Mouse (Mus musculus) forebrain, embryonic 16.5 days (tissue): ENCODE measurements around the gene Pdcd2l. TPM values are rescaled to one million over a fixed set of nuclear protein-coding genes. Genes with fewer than 3 reads are reported as not detected.
"Not testable (repeated sequence)": the region's sequence is repeated elsewhere in the genome, so short reads cannot be mapped to it uniquely, and the experiment has no call there.

Source experiments
- ATAC-seq: fragments of 200-750 bp; cut with Nextera tagmentation; 2 replicates; pipeline ENCODE4 v1.8.0; 2017; ENCODE audit warnings: mild to moderate bottlenecking, moderate library complexity
- H3K27ac ChIP-seq: fragments of 300-500 bp; sonication (generic); 2 replicates; pipeline ENCODE4 v1.5.1; 2014; ENCODE audit warnings: low read length, control low read depth
- H3K27me3 ChIP-seq: fragments of 300-500 bp; sonication (generic); replicated peaks from 2 replicates; pipeline ENCODE4 v1.6.1; 2014; ENCODE audit warnings: low read length; ENCODE audit not compliant: control insufficient read depth, insufficient read depth
- H3K36me3 ChIP-seq: fragments of 300-500 bp; sonication (generic); 2 replicates; pipeline ENCODE4 v1.6.1; 2014; ENCODE audit not compliant: control insufficient read depth, insufficient read depth
- H3K4me1 ChIP-seq: fragments of 300-500 bp; sonication (generic); replicated peaks from 2 replicates; pipeline ENCODE4 v1.6.1; 2014; ENCODE audit warnings: low read length; ENCODE audit not compliant: control insufficient read depth, insufficient read depth
- H3K4me2 ChIP-seq: fragments of 300-500 bp; sonication (generic); 2 replicates; pipeline ENCODE4 v1.6.1; 2014; ENCODE audit warnings: mild to moderate bottlenecking, low read length, control low read depth
- H3K4me3 ChIP-seq: fragments of 300-500 bp; sonication (generic); replicated peaks from 2 replicates; pipeline ENCODE4 v1.5.1; 2014; ENCODE audit warnings: mild to moderate bottlenecking, low read length, control low read depth
- H3K9ac ChIP-seq: fragments of 300-500 bp; sonication (generic); replicated peaks from 2 replicates; pipeline ENCODE4 v1.6.1; 2014; ENCODE audit warnings: low read depth, low read length, control low read depth
- H3K9me3 ChIP-seq: fragments of 300-500 bp; sonication (generic); 2 replicates; pipeline ENCODE4 v1.6.1; 2016; ENCODE audit warnings: low read length; ENCODE audit not compliant: control insufficient read depth
- WGBS: fragments of 180-500 bp; shearing (Covaris S2); extraction: QIAGEN DNeasy Blood & Tissue Kit; methylation state at CpG from one replicate; pipeline ENCODE4 v1.1.7; 2014; 5-methylcytosine and 5-hydroxymethylcytosine counted together
- polyA plus RNA-seq: library from polyadenylated mRNA; unstranded; fragments of >200 nt; fragmentation: Nextera tagmentation; extraction: Ambion mirVana; gene quantifications from 2 replicates; pipeline ENCODE4 v1.2.1, GENCODE M21; 2015

The Pdcd2l gene
- polyA plus RNA-seq, 1 experiment from 2014 or later, result 92.6 TPM

GRCm38 (mm10) chr7:34216474-34216873, 20.0 kb upstream of the Pdcd2l start:
- Histone ChIP-seq H3K4me2 (no peak overlapping the region), H3K4me1 (no peaks in the 10 kb centered on the region), H3K9me3 (no peaks in the 10 kb centered on the region), H3K27me3 (no peaks in the 10 kb centered on the region), H3K27ac (no peak overlapping the region), H3K36me3 (peaks cover 20% of the 10 kb centered on the region; the same call in 1 of the 2 replicates), H3K9ac (no peak overlapping the region), H3K4me3 (no peak overlapping the region)
- 91% methylated on average over 10 of the region's 10 CpGs for WGBS
- ATAC-seq, result no peak

- Histone ChIP-seq H3K36me3 (peaks cover 16% of the 10 kb centered on the region; the same call in 1 of the 2 replicates), H3K9me3 (no peaks in the 10 kb centered on the region), H3K4me2 (no peak overlapping the region), H3K4me1 (no peaks in the 10 kb centered on the region), H3K9ac (no peak overlapping the region), H3K27ac (no peak overlapping the region), H3K27me3 (no peaks in the 10 kb centered on the region), H3K4me3 (no peak overlapping the region)
- ATAC-seq, result no peak
- 95% methylated on average over 9 of the region's 9 CpGs for WGBS
These were observed 19.0 kb upstream of the Pdcd2l start for GRCm38 (mm10) chr7:34215481-34215880.

GRCm38 (mm10) chr7:34214644-34215043, 18.2 kb upstream of the Pdcd2l start:
- Histone ChIP-seq H3K4me1 (no peaks in the 10 kb centered on the region), H3K27ac (no peak overlapping the region), H3K4me2 (no peak overlapping the region), H3K36me3 (peaks cover 17% of the 10 kb centered on the region; the same call in 1 of the 2 replicates), H3K27me3 (no peaks in the 10 kb centered on the region), H3K9ac (no peak overlapping the region), H3K9me3 (no peaks in the 10 kb centered on the region), H3K4me3 (no peak overlapping the region)
- WGBS, result 87% methylated on average over 8 of the region's 8 CpGs
- no peak for ATAC-seq

- Histone ChIP-seq H3K4me1 (no peaks in the 10 kb centered on the region), H3K4me2 (no peak overlapping the region), H3K27ac (no peak overlapping the region), H3K27me3 (no peaks in the 10 kb centered on the region), H3K9ac (no peak overlapping the region), H3K36me3 (peaks cover 18% of the 10 kb centered on the region; the same call in 1 of the 2 replicates), H3K9me3 (no peaks in the 10 kb centered on the region), H3K4me3 (no peak overlapping the region)
- ATAC-seq, result no peak
- WGBS, result 93% methylated on average over 7 of the region's 7 CpGs
These were observed 16.8 kb upstream of the Pdcd2l start for GRCm38 (mm10) chr7:34213281-34213680.

GRCm38 (mm10) chr7:34208027-34208745, 11.7 kb upstream of the Pdcd2l start:
- 88% methylated on average over 9 of the region's 9 CpGs for WGBS
- ATAC-seq, result no peak
- Histone ChIP-seq H3K36me3 (peaks cover 23% of the 10 kb centered on the region), H3K27me3 (no peaks in the 10 kb centered on the region), H3K4me3 (no peak overlapping the region), H3K9ac (no peak overlapping the region), H3K9me3 (no peaks in the 10 kb centered on the region), H3K4me2 (no peak overlapping the region), H3K27ac (no peak overlapping the region), H3K4me1 (no peaks in the 10 kb centered on the region)

DNA sequence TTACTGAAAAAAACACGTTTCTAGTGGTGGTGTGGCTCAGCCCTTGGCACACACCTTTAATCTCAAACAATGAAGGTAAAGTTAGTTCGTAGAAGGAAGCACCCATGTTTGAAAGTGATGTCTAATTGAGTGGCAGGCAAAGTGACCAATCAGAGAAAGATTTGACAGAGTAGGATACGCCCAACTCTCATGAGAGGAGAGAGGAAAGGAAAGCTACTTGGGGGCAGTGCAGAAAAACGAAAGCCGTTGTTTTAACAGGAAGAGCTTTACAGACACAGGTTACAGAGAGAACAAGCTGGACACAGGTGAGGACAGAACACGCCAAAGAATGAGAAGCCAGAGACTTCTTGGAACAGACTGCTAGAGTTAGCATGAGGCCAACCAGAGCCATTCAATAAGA, 9.9 kb upstream of the Pdcd2l start:
- H3K4me2 ChIP-seq, result no peak overlapping the region
- 91% methylated on average over 6 of the region's 6 CpGs for WGBS
- H3K36me3 ChIP-seq, result peaks cover 29% of the 10 kb centered on the region
- no peak overlapping the region for H3K9ac ChIP-seq
- no peak overlapping the region for H3K4me3 ChIP-seq
- ATAC-seq, result no peak
- H3K27ac ChIP-seq, result no peak overlapping the region
- H3K4me1 ChIP-seq, result no peaks in the 10 kb centered on the region
- H3K9me3 ChIP-seq, result no peaks in the 10 kb centered on the region
- H3K27me3 ChIP-seq, result no peaks in the 10 kb centered on the region

DNA sequence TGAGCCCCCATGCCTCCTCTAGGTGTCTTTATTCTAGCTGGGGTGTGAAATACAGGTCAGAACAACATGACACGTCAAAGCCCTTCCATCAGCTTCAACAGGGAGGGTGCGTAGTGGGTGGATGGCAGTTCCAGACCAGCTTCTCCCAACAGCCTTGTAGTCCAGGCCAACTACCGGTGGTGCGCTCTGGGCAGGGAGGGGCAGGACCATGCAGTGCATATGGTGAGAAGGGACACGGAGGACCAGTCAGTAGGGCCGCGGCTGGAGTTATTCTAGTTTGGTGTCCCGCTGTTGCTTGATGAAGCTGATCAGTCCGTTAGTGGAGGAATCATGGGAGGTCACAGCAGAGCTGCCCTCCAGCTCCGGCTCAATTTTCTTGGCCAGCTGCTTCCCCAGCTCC, 5.7 kb upstream of the Pdcd2l start:
- not testable (repeated sequence) for H3K9me3 ChIP-seq, H3K27ac ChIP-seq, H3K4me3 ChIP-seq, ATAC-seq, H3K9ac ChIP-seq, H3K27me3 ChIP-seq, H3K4me1 ChIP-seq, H3K4me2 ChIP-seq
- 93% methylated on average over 10 of the region's 10 CpGs for WGBS
- H3K36me3 ChIP-seq, result peaks cover 29% of the 10 kb centered on the region

DNA sequence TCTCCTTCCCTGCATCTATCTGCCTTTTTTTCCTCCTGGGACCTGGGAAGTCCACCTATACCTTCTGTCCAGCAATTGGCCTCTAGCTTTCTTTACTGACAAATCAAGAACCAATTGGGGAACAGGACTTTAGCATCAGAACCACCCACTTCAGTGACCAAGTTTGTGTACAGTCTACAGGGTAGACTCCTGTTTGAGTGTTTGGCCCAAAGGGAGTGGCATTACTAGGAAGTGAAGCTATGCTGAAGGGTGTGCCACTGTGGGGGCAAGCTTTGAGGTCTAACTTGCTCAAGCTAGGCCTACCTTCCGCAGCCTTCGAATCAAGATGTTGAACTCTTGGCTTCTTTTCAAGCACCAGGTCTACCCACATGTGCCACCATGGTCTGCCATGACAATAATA, 4.4 kb upstream of the Pdcd2l start:
- Histone ChIP-seq H3K9me3 (no peaks in the 10 kb centered on the region), H3K4me3 (no peak overlapping the region), H3K27me3 (no peaks in the 10 kb centered on the region), H3K9ac (no peak overlapping the region), H3K27ac (no peak overlapping the region), H3K36me3 (peaks cover 23% of the 10 kb centered on the region), H3K4me1 (peaks cover under 1% of the 10 kb centered on the region; the same call in 1 of the 2 replicates), H3K4me2 (no peak overlapping the region)
- WGBS, result 100% methylated on average over 2 of the region's 2 CpGs
- ATAC-seq, result no peak

DNA sequence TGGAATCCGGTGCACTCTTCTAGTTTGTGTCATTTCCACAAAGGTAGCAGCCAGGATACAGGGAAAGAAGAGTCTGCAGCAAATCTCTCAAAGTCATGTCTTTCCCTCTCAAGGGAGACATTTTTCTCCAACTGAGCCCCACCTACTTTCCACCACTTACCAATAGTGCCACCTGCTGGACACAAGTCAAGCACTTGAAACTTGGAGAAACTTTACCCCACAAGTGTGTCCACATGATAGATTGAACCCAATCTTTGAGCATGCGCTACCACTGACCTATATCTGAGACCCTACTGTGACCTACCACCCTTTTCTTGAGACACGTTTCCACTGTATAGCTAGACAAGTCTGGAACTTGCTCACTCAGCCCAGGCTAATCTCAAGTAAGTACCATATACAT, 1.9 kb upstream of the Pdcd2l start:
- Histone ChIP-seq H3K27me3 (no peaks in the 10 kb centered on the region), H3K4me2 (no peak overlapping the region), H3K4me1 (peaks cover 8% of the 10 kb centered on the region), H3K4me3 (no peak overlapping the region), H3K9ac (no peak overlapping the region), H3K27ac (no peak overlapping the region), H3K9me3 (no peaks in the 10 kb centered on the region), H3K36me3 (peaks cover 14% of the 10 kb centered on the region)
- WGBS, result 57% methylated on average over 3 of the region's 3 CpGs
- no peak for ATAC-seq
